ENCODE assay signal across 8 mouse cellular contexts in genomic region chr11:22286371-22286872, GRCm38 (mm10). TPM values are rescaled to one million over a fixed set of nuclear protein-coding genes. Genes with fewer than 3 reads are reported as not detected.
DNase-seq lines count a peak whose midpoint lies in the region; ATAC-seq and TF ChIP-seq lines count a peak whose summit lies in the region.

No protein-coding gene starts in this region.

- under 1% methylated on average over 32 of the region's 39 CpGs for WGBS in heart, embryonic 10.5 days
- under 1% methylated on average over 39 of the region's 39 CpGs for WGBS in kidney, embryonic 15.5 days
- under 1% methylated on average over 39 of the region's 39 CpGs for WGBS in lung, adult 2 months
- under 1% methylated on average over 38 of the region's 39 CpGs for WGBS in olfactory bulb, adult 2 months

- ATAC-seq in cerebellum, adult (ENCODE audit: insufficient number of reproducible peaks, low FRiP score, low TSS enrichment): peak; percentile 49
- peak; percentile 77 for ATAC-seq in kidney, embryonic 15.5 days (replicated peaks; ENCODE audit: low FRiP score)

- no peak for DNase-seq in cerebellum, adult 8-10 months
- peak; percentile 71 for DNase-seq in NIH3T3 (ENCODE audit: low read depth)
- DNase-seq in embryo, embryonic 11.5 days (ENCODE audit: low read depth, low spot score): peak; percentile 41
- DNase-seq in heart, embryonic 10.5 days (ENCODE audit: low spot score): peak; percentile 87
- DNase-seq in lung, adult 2 months: peak; percentile 58

- H3K27ac ChIP-seq in heart, embryonic 10.5 days: peak overlapping the region; percentile 96
- peak overlapping the region; percentile 93 for H3K27ac ChIP-seq in kidney, embryonic 15.5 days
- H3K27ac ChIP-seq in olfactory bulb, adult 2 months (ENCODE audit: insufficient read depth, low read depth, low read length): peak overlapping the region; percentile 86

- no peaks in the 10 kb centered on the region for H3K27me3 ChIP-seq in heart, embryonic 10.5 days (ENCODE audit: insufficient read depth, poor library complexity, severe bottlenecking)
- no peaks in the 10 kb centered on the region for H3K27me3 ChIP-seq in kidney, embryonic 15.5 days

- no peak for TF ChIP-seq CTCF in lung, adult 2 months (IDR thresholded peaks at IDR 0.05; ENCODE audit: insufficient read depth, low read length)
- no peak for TF ChIP-seq CTCF in olfactory bulb, adult 2 months (IDR thresholded peaks at IDR 0.05; ENCODE audit: insufficient read depth, low read depth, low read length)

- H3K4me1 ChIP-seq in heart, embryonic 10.5 days: peaks cover 17% of the 10 kb centered on the region; the same call in 1 of the 2 replicates
- H3K4me1 ChIP-seq in kidney, embryonic 15.5 days: peaks cover 18% of the 10 kb centered on the region
- H3K4me1 ChIP-seq in lung, adult 2 months (ENCODE audit: control insufficient read depth, insufficient read depth, low read length): 0 out of 2 replicates have a peak, but pooled peaks cover 3% of the 10 kb centered on the region
- peaks cover 2% of the 10 kb centered on the region; the same call in 1 of the 2 replicates for H3K4me1 ChIP-seq in olfactory bulb, adult 2 months (ENCODE audit: control insufficient read depth, insufficient read depth, low read length)

- peak; percentile 24; the same call in 1 of the 2 replicates for TF ChIP-seq POLR2A in lung, adult 2 months (IDR thresholded peaks at IDR 0.05; ENCODE audit: borderline replicate concordance, extremely low read depth, low read depth, low read length)
- no peak for TF ChIP-seq POLR2A in olfactory bulb, adult 2 months (IDR thresholded peaks at IDR 0.05; ENCODE audit: insufficient read depth, low read depth, low read length)

- H3K4me2 ChIP-seq in kidney, embryonic 15.5 days: peak overlapping the region; percentile 85

- H3K9me3 ChIP-seq in heart, embryonic 10.5 days: no peaks in the 10 kb centered on the region
- no peaks in the 10 kb centered on the region for H3K9me3 ChIP-seq in kidney, embryonic 15.5 days (replicated peaks)

- H3K4me3 ChIP-seq in heart, embryonic 10.5 days: peak overlapping the region; percentile 96
- peak overlapping the region; percentile 84 for H3K4me3 ChIP-seq in kidney, embryonic 15.5 days (replicated peaks)
- H3K4me3 ChIP-seq in lung, adult 2 months (replicated peaks; ENCODE audit: extremely low read depth, low read depth, low read length): peak overlapping the region; percentile 61
- peak overlapping the region; percentile 72 for H3K4me3 ChIP-seq in olfactory bulb, adult 2 months (ENCODE audit: insufficient read depth, low read depth, low read length)

- H3K9ac ChIP-seq in kidney, embryonic 15.5 days: peak overlapping the region; percentile 81

- H3K36me3 ChIP-seq in heart, embryonic 10.5 days: peaks cover 9% of the 10 kb centered on the region
- peaks cover 10% of the 10 kb centered on the region; the same call in 1 of the 2 replicates for H3K36me3 ChIP-seq in kidney, embryonic 15.5 days

RNA-seq across cellular contexts. Expression of gene Ehbp1, which starts 55.7 kb away (rescaled TPM):
- polyA plus RNA-seq in heart, embryonic 10.5 days (2016; fragmentation: Nextera tagmentation; extraction: Ambion mirVana): 10.6 and 14.1 TPM in 2 replicates
- polyA plus RNA-seq in kidney, embryonic 15.5 days (2015; fragmentation: Nextera tagmentation; extraction: Ambion mirVana): 8.6 and 10.6 TPM in 2 replicates
- 1.6 and 3.5 TPM in 2 replicates for polyA plus RNA-seq in lung, adult 2 months (2012; rRNA removed)
- polyA plus RNA-seq in olfactory bulb, adult 2 months (2012; ENCODE audit: insufficient read depth, insufficient read length, low replicate concordance, missing spikeins): not detected in 2 replicates
